Mouse (Mus musculus): ENCODE measurements at regions not wholly inside any gene's neighbourhood (a gene's known extent, or its start where the extent isn't known, plus 50 kb on each side); places are given as distances from the start of the nearest gene placed in this dataset.

DNA sequence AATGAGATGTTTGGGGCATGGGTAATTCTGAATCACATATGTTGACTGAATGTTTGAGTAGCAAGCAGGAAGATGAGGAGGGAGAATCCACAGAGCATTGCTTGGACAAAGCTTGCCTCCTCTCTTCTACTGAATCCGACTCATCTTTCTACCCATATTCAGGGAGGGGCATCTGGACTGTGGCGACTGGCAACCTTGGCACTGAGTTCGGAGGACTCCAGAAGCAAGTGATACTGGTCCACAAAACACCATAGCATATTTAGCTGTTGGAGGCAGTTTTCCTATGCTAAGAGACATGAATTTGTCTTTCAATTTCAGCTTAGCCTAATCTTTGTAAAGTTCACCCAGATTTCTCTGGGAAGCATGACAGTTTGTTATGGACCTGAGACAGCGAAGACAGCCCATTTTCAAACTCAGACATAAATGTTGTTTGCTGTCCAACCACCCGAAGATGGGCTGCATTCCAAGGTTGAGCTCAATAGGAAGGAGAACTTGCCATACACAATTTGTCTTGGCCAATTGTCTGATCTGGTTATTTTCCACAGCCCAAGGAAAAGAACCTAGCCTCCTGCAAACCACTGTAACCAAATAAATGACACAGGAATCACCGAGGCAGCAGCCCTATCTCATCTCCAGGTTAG, 224.0 kb upstream of the Pld5 start:
- Histone ChIP-seq H3K36me3 (ENCODE audit: control insufficient read depth, insufficient read depth) (no peaks in the 10 kb centered on the region), H3K27me3 (ENCODE audit: control insufficient read depth, insufficient read depth, insufficient read length) (no peaks in the 10 kb centered on the region), H3ac (ENCODE audit: control insufficient read depth, insufficient read length, low read depth) (no peak overlapping the region), H3K4me3 (ENCODE audit: insufficient read depth, poor library complexity, severe bottlenecking) (no peak overlapping the region), H3K79me3 (ENCODE audit: low read depth) (no peaks in the 10 kb centered on the region), H3K79me2 (ENCODE audit: control insufficient read depth, insufficient read depth) (no peaks in the 10 kb centered on the region)
- no peak for TF ChIP-seq MAX (IDR thresholded peaks at IDR 0.05)
- no peak for TF ChIP-seq CTCF (IDR thresholded peaks at IDR 0.05; ENCODE audit: control insufficient read depth, insufficient read depth, insufficient read length)
- TF ChIP-seq FOSL1 (IDR thresholded peaks at IDR 0.05; ENCODE audit: insufficient read depth, low read length, poor library complexity, severe bottlenecking) = no peak
- TF ChIP-seq MYOD1 (IDR thresholded peaks at IDR 0.05; ENCODE audit: control insufficient read depth, insufficient read length, low read depth) = no peak
- TF ChIP-seq USF1 (IDR thresholded peaks at IDR 0.05; ENCODE audit: low read depth) = no peak
- TF ChIP-seq MYOG (IDR thresholded peaks at IDR 0.05; ENCODE audit: control insufficient read depth, extremely low read depth, insufficient read length) = no peak
- TF ChIP-seq CEBPB (IDR thresholded peaks at IDR 0.05; ENCODE audit: low read depth) = no peak

DNA sequence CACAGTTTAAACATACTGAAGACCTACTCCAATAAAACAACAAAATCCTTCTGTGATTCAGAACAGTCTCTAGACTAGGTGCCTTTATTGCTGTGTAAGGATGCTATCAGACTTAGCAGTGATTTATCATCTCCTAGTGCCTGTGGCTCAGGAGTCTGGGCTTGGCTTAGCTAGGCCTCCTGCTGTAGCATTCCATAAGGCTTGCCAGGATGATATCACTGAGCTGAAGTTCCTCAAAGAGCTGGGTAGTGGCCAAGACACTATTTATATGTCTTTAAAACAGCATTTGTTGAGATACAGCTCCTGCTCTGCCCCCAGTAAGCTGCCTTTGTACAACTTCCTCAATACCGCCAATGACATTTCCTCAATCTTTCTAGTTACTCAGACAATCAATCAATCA, 193.4 kb upstream of the Pld5 start:
- no peaks in the 10 kb centered on the region for H3K27me3 ChIP-seq (ENCODE audit: control insufficient read depth, insufficient read depth, insufficient read length)
- TF ChIP-seq CEBPB (IDR thresholded peaks at IDR 0.05; ENCODE audit: low read depth) (no peak), CTCF (IDR thresholded peaks at IDR 0.05; ENCODE audit: control insufficient read depth, insufficient read depth, insufficient read length) (no peak), MYOD1 (IDR thresholded peaks at IDR 0.05; ENCODE audit: control insufficient read depth, insufficient read length, low read depth) (no peak), MAX (IDR thresholded peaks at IDR 0.05) (no peak), USF1 (IDR thresholded peaks at IDR 0.05; ENCODE audit: low read depth) (no peak), FOSL1 (IDR thresholded peaks at IDR 0.05; ENCODE audit: insufficient read depth, low read length, poor library complexity, severe bottlenecking) (no peak), MYOG (IDR thresholded peaks at IDR 0.05; ENCODE audit: control insufficient read depth, extremely low read depth, insufficient read length) (no peak)
- no peak overlapping the region for H3K4me3 ChIP-seq (ENCODE audit: insufficient read depth, poor library complexity, severe bottlenecking)
- no peak overlapping the region for H3ac ChIP-seq (ENCODE audit: control insufficient read depth, insufficient read length, low read depth)
- no peaks in the 10 kb centered on the region for H3K79me3 ChIP-seq (ENCODE audit: low read depth)
- H3K79me2 ChIP-seq (ENCODE audit: control insufficient read depth, insufficient read depth) = no peaks in the 10 kb centered on the region
- no peaks in the 10 kb centered on the region for H3K36me3 ChIP-seq (ENCODE audit: control insufficient read depth, insufficient read depth)

- no peaks in the 10 kb centered on the region for H3K79me3 ChIP-seq (ENCODE audit: low read depth)
- H3K27me3 ChIP-seq (ENCODE audit: control insufficient read depth, insufficient read depth, insufficient read length) = no peaks in the 10 kb centered on the region
- H3ac ChIP-seq (ENCODE audit: control insufficient read depth, insufficient read length, low read depth) = no peak overlapping the region
- no peaks in the 10 kb centered on the region for H3K79me2 ChIP-seq (ENCODE audit: control insufficient read depth, insufficient read depth)
- no peak overlapping the region for H3K4me3 ChIP-seq (ENCODE audit: insufficient read depth, poor library complexity, severe bottlenecking)
- TF ChIP-seq MYOD1 (IDR thresholded peaks at IDR 0.05; ENCODE audit: control insufficient read depth, insufficient read length, low read depth) = no peak
- TF ChIP-seq CEBPB (IDR thresholded peaks at IDR 0.05; ENCODE audit: low read depth) = no peak
- no peak for TF ChIP-seq USF1 (IDR thresholded peaks at IDR 0.05; ENCODE audit: low read depth)
- no peak for TF ChIP-seq FOSL1 (IDR thresholded peaks at IDR 0.05; ENCODE audit: insufficient read depth, low read length, poor library complexity, severe bottlenecking)
- no peak for TF ChIP-seq MYOG (IDR thresholded peaks at IDR 0.05; ENCODE audit: control insufficient read depth, extremely low read depth, insufficient read length)
- no peak for TF ChIP-seq CTCF (IDR thresholded peaks at IDR 0.05; ENCODE audit: control insufficient read depth, insufficient read depth, insufficient read length)
- no peak for TF ChIP-seq MAX (IDR thresholded peaks at IDR 0.05)
- no peaks in the 10 kb centered on the region for H3K36me3 ChIP-seq (ENCODE audit: control insufficient read depth, insufficient read depth)
Observed at GRCm38 (mm10) chr1:176462125-176462524, 187.0 kb upstream of the Pld5 start.

DNA sequence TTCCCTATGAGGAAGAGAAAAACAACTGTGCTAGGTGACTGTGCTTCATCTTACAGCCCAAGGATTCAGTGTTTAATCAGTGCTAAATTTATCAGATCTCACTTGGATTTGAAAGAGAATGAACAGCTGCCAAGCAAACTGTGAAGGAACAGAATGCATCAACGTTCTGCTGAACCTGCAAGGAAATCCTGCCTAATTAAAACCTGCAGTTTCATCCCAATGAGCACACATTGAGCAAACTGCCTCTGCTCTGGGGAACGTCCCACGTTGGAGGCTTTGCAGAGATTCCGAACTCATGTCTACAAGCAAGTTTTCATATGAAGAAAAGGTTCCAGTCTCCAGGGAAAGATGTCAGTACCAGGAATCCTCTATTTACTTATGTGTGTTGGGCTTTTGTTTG, 171.6 kb upstream of the Pld5 start:
- no peaks in the 10 kb centered on the region for H3K79me2 ChIP-seq (ENCODE audit: control insufficient read depth, insufficient read depth)
- H3K27me3 ChIP-seq (ENCODE audit: control insufficient read depth, insufficient read depth, insufficient read length) = no peaks in the 10 kb centered on the region
- no peaks in the 10 kb centered on the region for H3K36me3 ChIP-seq (ENCODE audit: control insufficient read depth, insufficient read depth)
- no peak overlapping the region for H3ac ChIP-seq (ENCODE audit: control insufficient read depth, insufficient read length, low read depth)
- TF ChIP-seq MAX (IDR thresholded peaks at IDR 0.05) (no peak), USF1 (IDR thresholded peaks at IDR 0.05; ENCODE audit: low read depth) (no peak), FOSL1 (IDR thresholded peaks at IDR 0.05; ENCODE audit: insufficient read depth, low read length, poor library complexity, severe bottlenecking) (no peak), MYOG (IDR thresholded peaks at IDR 0.05; ENCODE audit: control insufficient read depth, extremely low read depth, insufficient read length) (no peak), MYOD1 (IDR thresholded peaks at IDR 0.05; ENCODE audit: control insufficient read depth, insufficient read length, low read depth) (no peak), CTCF (IDR thresholded peaks at IDR 0.05; ENCODE audit: control insufficient read depth, insufficient read depth, insufficient read length) (no peak), CEBPB (IDR thresholded peaks at IDR 0.05; ENCODE audit: low read depth) (no peak)
- no peak overlapping the region for H3K4me3 ChIP-seq (ENCODE audit: insufficient read depth, poor library complexity, severe bottlenecking)
- no peaks in the 10 kb centered on the region for H3K79me3 ChIP-seq (ENCODE audit: low read depth)

DNA sequence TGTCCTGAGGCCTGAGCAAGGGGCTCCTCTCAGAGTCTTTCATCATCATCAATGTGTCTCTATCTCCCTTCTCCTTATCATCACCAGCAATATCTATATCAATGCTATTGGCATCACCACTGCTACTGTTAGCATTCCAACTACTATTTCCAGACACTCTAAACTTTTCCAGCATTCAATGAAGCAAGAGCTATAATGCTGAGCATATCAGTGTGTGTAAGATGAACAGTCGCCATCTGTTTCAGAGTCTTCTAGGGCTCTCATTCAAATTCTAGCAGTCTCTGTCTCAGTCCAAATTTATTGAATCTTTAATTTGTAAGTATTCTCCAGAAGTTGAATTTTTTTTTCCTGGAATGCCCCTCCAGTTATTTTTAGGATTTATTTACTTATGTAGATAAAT, 168.6 kb upstream of the Pld5 start:
- Histone ChIP-seq H3K79me3 (ENCODE audit: low read depth) (no peaks in the 10 kb centered on the region), H3ac (ENCODE audit: control insufficient read depth, insufficient read length, low read depth) (no peak overlapping the region), H3K79me2 (ENCODE audit: control insufficient read depth, insufficient read depth) (no peaks in the 10 kb centered on the region), H3K4me3 (ENCODE audit: insufficient read depth, poor library complexity, severe bottlenecking) (no peak overlapping the region), H3K27me3 (ENCODE audit: control insufficient read depth, insufficient read depth, insufficient read length) (no peaks in the 10 kb centered on the region), H3K36me3 (ENCODE audit: control insufficient read depth, insufficient read depth) (no peaks in the 10 kb centered on the region)
- TF ChIP-seq MYOG (IDR thresholded peaks at IDR 0.05; ENCODE audit: control insufficient read depth, extremely low read depth, insufficient read length) (no peak), MAX (IDR thresholded peaks at IDR 0.05) (no peak), CTCF (IDR thresholded peaks at IDR 0.05; ENCODE audit: control insufficient read depth, insufficient read depth, insufficient read length) (no peak), MYOD1 (IDR thresholded peaks at IDR 0.05; ENCODE audit: control insufficient read depth, insufficient read length, low read depth) (no peak), USF1 (IDR thresholded peaks at IDR 0.05; ENCODE audit: low read depth) (no peak), FOSL1 (IDR thresholded peaks at IDR 0.05; ENCODE audit: insufficient read depth, low read length, poor library complexity, severe bottlenecking) (no peak)

All from C2C12 (cell line).